Mouse (Mus musculus) mouse embryonic stem cell (cell line): ENCODE results near the gene Gm28374.

Experiments used
- in situ Hi-C, 2 experiments: fragments of 300-500 bp; cut with MboI; formaldehyde crosslinking; loops; 1 replicate in 1 of 2; 3 replicates in 1 of 2; pipeline ENCODE4 v1.14.3; 2019 to 2020; ENCODE audit warnings: low sequenced_read_pairs in 2 of 2, low pct_unique_long_range_greater_than_20kb in 1 of 2, mixed read lengths in 1 of 2; ENCODE audit not compliant: unreplicated experiment in 1 of 2

Gm28374 gene

GRCm38 (mm10) chr19:6038326-6038725 is 43.7 kb downstream of the Gm28374 start:
- in situ Hi-C loops: loop anchor here in 1 of 2 experiments (5.0 kb wide), 1 partner anchor 89 kb away; the partner anchor contains the start of gene Snx15

DNA sequence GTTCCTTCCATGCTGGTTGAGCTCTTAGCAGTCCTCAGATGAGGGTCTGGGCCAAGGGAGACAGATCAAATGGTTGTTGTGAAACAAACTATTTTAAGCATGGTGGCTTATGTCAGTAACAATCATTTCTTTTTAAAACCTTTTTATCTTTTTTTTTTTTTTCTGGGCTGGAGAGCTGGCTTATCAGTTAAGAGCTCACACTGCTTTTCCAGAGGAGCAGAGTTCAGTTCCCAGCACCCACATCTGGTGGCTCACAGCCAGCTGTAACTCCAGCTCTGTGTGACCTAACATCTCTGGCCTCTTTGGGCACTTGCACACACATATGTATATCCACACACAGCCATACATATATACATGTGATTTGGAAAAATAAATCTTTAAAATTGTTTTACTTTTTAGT is 44.4 kb downstream of the Gm28374 start:
- in situ Hi-C loops: loop anchor here in 1 of 2 experiments (5.0 kb wide), 1 partner anchor 90 kb away; the partner anchor contains the start of gene Snx15

DNA sequence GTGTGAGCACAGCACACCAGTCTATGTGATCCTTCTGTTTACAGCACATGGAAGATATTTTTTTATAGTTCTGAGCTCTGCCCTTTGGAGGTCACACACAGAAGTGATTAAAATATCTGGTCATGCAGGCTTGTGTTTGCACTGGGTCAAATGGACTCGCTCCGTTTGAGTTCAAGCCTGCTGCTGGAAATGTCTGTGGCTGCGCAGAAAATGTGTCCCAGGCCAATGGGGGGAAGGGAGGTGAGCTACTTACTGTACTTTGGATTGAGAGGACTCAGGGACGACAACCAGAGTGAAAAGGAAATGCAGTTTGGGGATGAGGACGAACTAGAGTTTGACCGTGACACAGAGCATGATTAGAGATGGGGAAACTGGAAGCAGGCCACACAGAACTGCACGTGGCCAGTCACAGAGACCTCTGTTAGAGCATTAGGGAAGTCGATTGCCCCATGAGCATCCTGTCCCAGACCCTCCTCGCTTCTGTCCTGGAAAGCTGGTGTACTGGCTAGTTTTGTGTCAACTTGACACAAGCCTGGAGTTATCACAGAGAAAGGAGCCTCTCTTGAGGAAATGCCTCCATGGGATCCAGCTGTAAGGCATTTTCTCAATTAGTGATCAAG is 46.0 kb downstream of the Gm28374 start:
- in situ Hi-C loops: loop anchor here in 1 of 2 experiments (5.0 kb wide), 1 partner anchor 91 kb away; the partner anchor contains the start of gene Snx15

DNA sequence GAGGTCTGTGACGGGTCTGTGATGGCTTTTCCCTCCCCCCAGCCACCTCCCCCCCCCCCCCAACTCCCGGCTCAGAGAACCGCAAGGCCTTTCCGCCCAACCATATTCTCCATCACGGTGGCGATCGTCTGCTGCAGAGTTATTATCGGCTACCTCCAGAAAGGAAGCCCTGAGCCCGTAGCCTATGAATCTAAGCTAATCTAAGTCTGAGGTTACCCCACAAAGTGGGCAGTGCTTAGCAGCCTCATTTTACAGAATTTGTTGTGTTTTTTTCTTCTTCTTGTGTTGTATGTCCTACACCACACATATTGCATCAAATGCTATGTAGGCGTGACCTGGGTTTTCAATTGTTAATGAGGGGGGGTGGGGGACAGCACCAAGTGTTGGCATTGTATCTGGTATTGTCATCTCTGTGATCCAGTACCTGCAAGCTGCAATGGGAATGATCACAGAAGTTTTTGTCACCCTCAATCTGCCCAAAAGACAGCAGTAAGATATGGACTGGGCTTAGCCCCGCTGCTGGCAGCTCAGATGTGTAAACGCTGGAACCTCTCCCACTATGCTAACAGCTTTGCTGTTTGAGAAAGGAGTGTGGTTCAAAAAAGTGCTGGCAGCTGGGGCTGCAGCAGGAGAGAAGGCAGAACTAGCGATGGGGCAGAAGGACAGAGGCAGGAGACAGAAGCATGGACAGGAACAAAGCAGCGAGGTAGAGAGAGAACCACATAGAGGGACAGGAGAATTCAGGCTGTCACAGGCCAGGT is 51.4 kb downstream of the Gm28374 start:
- in situ Hi-C loops: no loop called here

- in situ Hi-C loops: no loop called here
These were observed 52.6 kb downstream of the Gm28374 start for GRCm38 (mm10) chr19:6029426-6029825.

DNA sequence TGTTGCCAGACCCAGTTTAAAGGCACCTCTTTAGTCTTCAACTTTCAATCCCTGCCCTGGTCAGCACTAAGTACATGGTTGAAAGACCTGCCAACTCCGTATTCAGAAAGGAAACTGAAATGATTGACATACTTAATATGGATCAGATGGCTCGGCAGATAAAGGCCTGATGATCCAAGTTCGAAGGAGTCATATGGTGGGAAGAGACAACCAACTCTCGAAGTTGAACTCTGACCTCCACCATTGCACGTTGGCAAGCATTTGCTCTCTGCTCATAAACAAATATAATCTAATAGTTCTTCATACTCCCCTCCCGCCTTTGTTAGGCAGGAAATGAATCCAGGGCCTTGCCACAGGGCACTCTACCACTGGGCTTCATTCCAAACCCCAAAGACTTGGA is 53.1 kb downstream of the Gm28374 start:
- in situ Hi-C loops: no loop called here
